Mouse (Mus musculus) heart, embryonic 16.5 days (tissue): ENCODE results near the gene Polr1b. TPM values are rescaled to one million over a fixed set of nuclear protein-coding genes. Genes with fewer than 3 reads are reported as not detected.
A peak's percentile ranks its signal among the peaks of the same experiment; 100 is the strongest.

ENCODE experiments used
- ATAC-seq: fragments of 200-750 bp; cut with Nextera tagmentation; replicated peaks from 2 replicates; pipeline ENCODE4 v1.8.0; 2017; ENCODE audit warnings: moderate number of reproducible peaks; ENCODE audit not compliant: insufficient read depth, low FRiP score; ENCODE audit errors: extremely low read depth
- H3K27ac ChIP-seq: fragments of 300-500 bp; sonication (generic); 2 replicates; pipeline ENCODE4 v1.5.1; 2014; ENCODE audit warnings: mild to moderate bottlenecking, low read length, control low read depth, moderate library complexity
- H3K27me3 ChIP-seq: fragments of 300-500 bp; sonication (generic); 2 replicates; pipeline ENCODE4 v1.6.1; 2014; ENCODE audit warnings: low read length, mixed read lengths; ENCODE audit not compliant: control insufficient read depth, insufficient read depth
- H3K36me3 ChIP-seq: fragments of 300-500 bp; sonication (generic); 2 replicates; pipeline ENCODE4 v1.6.1; 2014; ENCODE audit not compliant: control insufficient read depth, insufficient read depth
- H3K4me1 ChIP-seq: fragments of 300-500 bp; sonication (generic); 2 replicates; pipeline ENCODE4 v1.6.1; 2014; ENCODE audit warnings: low read length, mixed read lengths; ENCODE audit not compliant: control insufficient read depth, insufficient read depth
- H3K4me2 ChIP-seq: fragments of 300-500 bp; sonication (generic); 2 replicates; pipeline ENCODE4 v1.6.1; 2014; ENCODE audit warnings: low read depth, mild to moderate bottlenecking, control low read depth, low read length
- H3K4me3 ChIP-seq: fragments of 300-500 bp; sonication (generic); 2 replicates; pipeline ENCODE4 v1.5.1; 2014; ENCODE audit warnings: mild to moderate bottlenecking, control low read depth, low read length
- H3K9ac ChIP-seq: fragments of 300-500 bp; sonication (generic); 2 replicates; pipeline ENCODE4 v1.6.1; 2014; ENCODE audit warnings: low read length, control low read depth
- H3K9me3 ChIP-seq: fragments of 300-500 bp; sonication (generic); replicated peaks from 2 replicates; pipeline ENCODE4 v1.6.1; 2016; ENCODE audit warnings: low read length; ENCODE audit not compliant: control insufficient read depth
- WGBS: fragments of 180-500 bp; shearing (Covaris S2); extraction: QIAGEN DNeasy Blood & Tissue Kit; methylation state at CpG from one replicate; pipeline ENCODE4 v1.1.7; 2014; 5-methylcytosine and 5-hydroxymethylcytosine counted together
- polyA plus RNA-seq: library from polyadenylated mRNA; unstranded; fragments of >200 nt; fragmentation: Nextera tagmentation; extraction: Ambion mirVana; gene quantifications from 2 replicates; pipeline ENCODE4 v1.2.1, GENCODE M21; 2015

The Polr1b gene
- polyA plus RNA-seq, 1 experiment from 2014 or later = 16.0 TPM

DNA sequence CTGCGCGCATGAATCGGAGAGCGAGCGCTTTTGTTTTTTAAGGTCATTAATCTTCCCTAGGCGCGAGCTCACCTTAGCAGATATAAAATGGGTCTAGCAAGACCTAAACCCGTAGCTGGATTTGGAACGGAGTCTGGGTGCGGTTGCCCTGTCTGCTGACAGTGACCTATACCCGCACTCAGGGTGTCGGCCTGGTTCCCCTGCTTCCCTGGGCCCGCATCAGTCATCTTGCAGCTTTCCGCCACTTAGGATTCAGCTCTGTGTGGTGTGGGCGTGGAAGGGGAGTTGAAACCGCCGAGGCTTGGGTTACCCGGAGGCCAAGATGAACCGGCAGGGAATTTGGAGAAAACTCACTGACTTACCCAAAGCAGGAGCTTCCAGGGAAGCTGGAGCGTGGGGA, 34.5 kb upstream of the Polr1b start:
- no peaks in the 10 kb centered on the region for H3K9me3 ChIP-seq
- H3K27ac ChIP-seq = peak overlapping the region; percentile 61
- H3K27me3 ChIP-seq = no peaks in the 10 kb centered on the region
- peaks cover 9% of the 10 kb centered on the region for H3K4me1 ChIP-seq
- under 1% methylated on average over 20 of the region's 20 CpGs for WGBS
- H3K36me3 ChIP-seq = peaks cover 3% of the 10 kb centered on the region; the same call in 1 of the 2 replicates
- peak overlapping the region; percentile 71 for H3K4me2 ChIP-seq
- H3K4me3 ChIP-seq = peak overlapping the region; percentile 82
- H3K9ac ChIP-seq = peak overlapping the region; percentile 88
- ATAC-seq = peak; percentile 73

DNA sequence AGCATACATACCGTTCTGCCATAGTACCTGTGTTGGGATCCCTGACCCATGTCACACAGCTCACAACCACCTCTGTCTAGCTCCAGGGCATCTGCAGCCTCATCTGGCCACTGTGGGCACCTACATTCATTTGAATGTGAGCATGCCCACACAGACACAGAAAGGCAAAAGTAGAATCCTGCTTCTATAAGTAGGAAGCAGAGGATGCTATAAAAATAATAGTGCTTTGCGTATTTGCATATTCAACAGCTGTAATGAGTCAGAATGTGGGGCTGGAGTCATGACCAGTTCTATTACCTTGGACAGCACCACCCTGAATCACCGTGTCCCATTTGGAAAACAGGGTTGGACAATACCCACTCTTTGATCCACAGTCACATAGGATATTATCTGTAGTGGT, 30.5 kb upstream of the Polr1b start:
- Histone ChIP-seq H3K9me3 (no peaks in the 10 kb centered on the region), H3K4me2 (no peak overlapping the region), H3K36me3 (peaks cover 3% of the 10 kb centered on the region; the same call in 1 of the 2 replicates), H3K27me3 (no peaks in the 10 kb centered on the region), H3K27ac (no peak overlapping the region), H3K9ac (no peak overlapping the region), H3K4me3 (no peak overlapping the region), H3K4me1 (peaks cover 8% of the 10 kb centered on the region)
- ATAC-seq = no peak
- 81% methylated on average over 3 of the region's 3 CpGs for WGBS

DNA sequence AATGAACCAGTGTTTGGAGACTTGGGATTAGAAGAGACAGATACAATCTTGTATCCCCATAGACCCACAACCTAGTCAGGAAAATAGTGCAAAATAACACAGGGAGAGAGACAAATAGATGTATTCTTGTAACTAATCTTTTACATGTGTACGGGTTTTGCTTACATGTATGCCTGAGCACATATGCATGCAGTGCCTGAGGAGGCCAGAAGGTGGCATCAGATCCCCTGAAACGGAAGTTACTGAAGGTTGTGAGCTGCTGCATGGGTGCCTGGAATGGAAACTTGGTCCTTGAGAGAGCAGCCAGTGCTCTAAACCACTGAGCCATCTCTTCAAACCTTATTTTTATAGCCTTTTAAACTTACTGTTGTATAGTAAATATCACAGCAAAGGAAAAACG, 22.5 kb upstream of the Polr1b start:
- Histone ChIP-seq H3K9ac (no peak overlapping the region), H3K9me3 (no peaks in the 10 kb centered on the region), H3K4me3 (no peak overlapping the region), H3K36me3 (peaks cover 22% of the 10 kb centered on the region), H3K4me1 (no peaks in the 10 kb centered on the region), H3K27ac (no peak overlapping the region), H3K4me2 (no peak overlapping the region), H3K27me3 (no peaks in the 10 kb centered on the region)
- ATAC-seq = no peak
- 87% methylated on average over 3 of the region's 3 CpGs for WGBS

DNA sequence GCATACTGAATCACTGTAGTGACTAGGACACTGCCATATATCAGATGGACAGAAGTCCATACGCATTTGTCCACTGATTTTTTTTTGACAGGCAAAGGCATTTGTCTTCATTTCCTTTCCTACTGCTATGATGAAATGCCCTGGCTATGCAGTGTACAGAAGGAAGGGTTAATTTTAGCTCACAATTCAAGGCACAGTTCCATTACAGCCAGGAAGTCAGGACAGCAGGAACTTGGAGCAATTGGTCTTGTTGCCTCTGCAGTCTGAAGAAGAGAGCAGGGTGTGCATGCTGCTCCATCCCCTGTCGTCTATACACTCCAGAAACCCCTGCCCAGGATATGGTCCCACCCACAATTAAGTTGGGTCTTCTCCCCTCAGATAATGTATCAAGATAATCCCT, 21.6 kb upstream of the Polr1b start:
- Histone ChIP-seq H3K27ac (no peak overlapping the region; the same call in 1 of the 2 replicates), H3K9ac (no peak overlapping the region), H3K4me3 (no peak overlapping the region), H3K36me3 (peaks cover 24% of the 10 kb centered on the region), H3K27me3 (no peaks in the 10 kb centered on the region), H3K4me2 (no peak overlapping the region), H3K9me3 (no peaks in the 10 kb centered on the region), H3K4me1 (no peaks in the 10 kb centered on the region)
- WGBS = 48% methylated on average over 2 of the region's 2 CpGs
- no peak for ATAC-seq

DNA sequence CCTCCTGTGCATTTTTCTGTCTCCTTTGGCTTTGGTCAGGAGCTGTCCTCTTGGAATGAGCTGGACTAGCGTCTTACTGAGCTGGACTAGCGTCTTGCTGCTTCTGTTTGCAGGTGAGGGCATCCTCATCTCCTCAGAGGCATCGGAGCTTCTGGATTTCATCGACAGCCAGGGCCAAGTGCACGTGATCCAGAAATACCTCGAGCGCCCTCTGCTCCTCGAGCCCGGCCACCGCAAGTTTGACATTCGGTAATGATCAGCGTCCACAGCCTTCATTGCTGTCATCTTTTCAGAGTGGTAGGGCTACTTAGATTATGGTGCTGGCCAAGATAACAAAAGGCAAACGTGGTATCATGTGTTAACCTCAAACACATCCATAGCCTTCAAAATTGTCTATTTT, 19.7 kb upstream of the Polr1b start:
- ATAC-seq = no peak
- 58% methylated on average over 13 of the region's 13 CpGs for WGBS
- no peak overlapping the region for H3K4me2 ChIP-seq

DNA sequence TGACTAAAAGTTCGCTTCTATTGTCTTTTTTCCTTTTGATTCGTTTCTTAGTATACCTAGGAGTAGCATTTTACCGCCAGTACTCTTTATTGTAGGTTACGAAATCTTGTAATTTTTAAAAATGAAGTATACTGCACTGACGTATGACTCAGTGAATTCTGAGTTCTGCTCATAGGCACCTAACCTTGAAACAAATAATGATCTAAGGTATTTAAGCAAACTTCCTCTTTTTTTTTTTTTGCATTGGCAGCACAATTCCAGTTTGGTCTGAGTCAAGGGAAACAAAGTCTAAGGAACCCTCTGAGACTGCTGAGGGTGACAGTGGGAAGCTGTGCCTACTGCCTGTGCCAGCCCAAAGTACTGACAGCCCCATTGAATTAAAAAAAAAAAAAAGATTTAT, 17.3 kb upstream of the Polr1b start:
- Histone ChIP-seq H3K9me3 (0 out of 2 replicates have a peak, but pooled peaks cover 2% of the 10 kb centered on the region), H3K4me2 (no peak overlapping the region), H3K4me1 (no peaks in the 10 kb centered on the region), H3K9ac (no peak overlapping the region), H3K4me3 (no peak overlapping the region), H3K36me3 (peaks cover 25% of the 10 kb centered on the region), H3K27ac (no peak overlapping the region), H3K27me3 (no peaks in the 10 kb centered on the region)
- 90% methylated on average over 5 of the region's 5 CpGs for WGBS
- no peak for ATAC-seq

More for the DNA sequence above, 19.7 kb upstream of the Polr1b start:
- Histone ChIP-seq H3K36me3 (peaks cover 36% of the 10 kb centered on the region), H3K27ac (no peak overlapping the region), H3K27me3 (no peaks in the 10 kb centered on the region), H3K9me3 (0 out of 2 replicates have a peak, but pooled peaks cover 2% of the 10 kb centered on the region), H3K9ac (no peak overlapping the region), H3K4me3 (no peak overlapping the region), H3K4me1 (no peaks in the 10 kb centered on the region)

DNA sequence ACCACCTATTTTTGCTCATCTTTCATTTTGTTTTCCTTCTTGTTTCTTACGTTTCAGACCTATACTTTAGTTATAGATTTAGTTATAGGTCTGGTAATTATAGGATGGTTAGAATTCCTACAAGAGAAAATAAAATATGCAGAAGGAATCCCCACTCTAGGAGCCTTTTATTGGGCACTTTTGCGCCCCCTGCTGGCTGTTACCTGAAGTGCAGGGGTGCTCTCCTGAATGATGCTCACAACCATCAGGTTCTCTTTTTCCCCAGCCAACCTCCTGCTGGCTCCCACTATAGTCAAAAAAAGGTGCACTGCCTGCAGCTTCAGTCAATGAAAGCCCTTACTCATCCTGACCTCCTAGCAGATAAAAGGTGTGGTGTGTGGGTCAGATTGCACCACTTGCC, 15.8 kb upstream of the Polr1b start:
- ATAC-seq = no peak
- no peaks in the 10 kb centered on the region for H3K4me1 ChIP-seq
- H3K4me2 ChIP-seq = no peak overlapping the region
- no peak overlapping the region for H3K4me3 ChIP-seq
- 0 out of 2 replicates have a peak, but pooled peaks cover 2% of the 10 kb centered on the region for H3K9me3 ChIP-seq
- H3K27ac ChIP-seq = no peak overlapping the region
- 58% methylated on average over 2 of the region's 2 CpGs for whole genome bisulfite sequencing
- no peaks in the 10 kb centered on the region for H3K27me3 ChIP-seq
- H3K9ac ChIP-seq = no peak overlapping the region
- peaks cover 25% of the 10 kb centered on the region for H3K36me3 ChIP-seq

DNA sequence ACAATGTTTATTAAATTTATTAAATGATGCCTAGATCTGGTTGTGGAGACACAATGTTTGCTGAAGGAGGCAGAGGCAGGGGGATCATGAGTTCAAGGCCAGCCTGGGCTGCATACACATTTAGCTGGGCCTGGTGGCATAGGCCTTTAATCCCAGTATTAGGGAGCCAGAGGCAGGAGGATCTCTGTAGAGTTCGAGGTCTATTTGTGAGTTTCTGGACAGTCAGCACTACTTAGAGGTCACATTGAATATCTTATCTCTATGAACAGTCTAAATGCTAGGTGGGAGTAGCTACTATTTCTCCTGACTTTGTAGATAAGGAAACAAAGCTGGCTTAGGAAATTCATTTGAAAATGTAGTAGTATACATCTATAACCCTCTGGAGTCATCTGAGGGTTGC, 13.3 kb upstream of the Polr1b start:
- no peak overlapping the region for H3K27ac ChIP-seq
- peaks cover 18% of the 10 kb centered on the region for H3K36me3 ChIP-seq
- ATAC-seq = no peak
- whole genome bisulfite sequencing = 85% methylated on average over 1 of the region's 1 CpGs
- 0 out of 2 replicates have a peak, but pooled peaks cover 2% of the 10 kb centered on the region for H3K9me3 ChIP-seq
- no peaks in the 10 kb centered on the region for H3K4me1 ChIP-seq
- no peak overlapping the region for H3K4me2 ChIP-seq
- no peak overlapping the region for H3K4me3 ChIP-seq
- no peak overlapping the region for H3K9ac ChIP-seq
- H3K27me3 ChIP-seq = no peaks in the 10 kb centered on the region

DNA sequence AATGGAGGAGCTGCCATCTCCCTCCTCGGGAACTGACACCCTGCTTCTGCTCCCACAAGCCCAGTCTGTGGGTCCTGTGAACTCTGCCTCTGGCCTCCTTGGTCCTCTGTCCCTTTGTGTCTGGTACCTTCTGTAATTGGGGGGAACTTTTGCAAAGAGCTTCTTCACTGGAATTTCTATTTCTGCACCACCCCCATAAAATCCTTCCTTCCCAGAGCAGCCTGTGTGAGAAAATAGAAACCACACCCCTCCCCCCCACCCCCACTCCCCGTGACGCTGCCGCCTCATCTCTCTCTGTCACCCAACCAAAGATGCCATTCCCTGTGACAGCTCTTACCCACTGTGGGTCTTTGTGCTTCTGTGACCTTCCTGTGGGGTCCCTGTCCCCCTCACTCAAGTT, 10.4 kb upstream of the Polr1b start:
- WGBS = 24% methylated on average over 4 of the region's 4 CpGs
- Histone ChIP-seq H3K27me3 (no peaks in the 10 kb centered on the region), H3K27ac (no peak overlapping the region), H3K9me3 (0 out of 2 replicates have a peak, but pooled peaks cover 2% of the 10 kb centered on the region), H3K4me1 (no peaks in the 10 kb centered on the region), H3K9ac (no peak overlapping the region), H3K4me3 (no peak overlapping the region), H3K4me2 (no peak overlapping the region), H3K36me3 (peaks cover 7% of the 10 kb centered on the region)
- no peak for ATAC-seq
